ENCODE assay signal across 8 mouse cellular contexts in genomic region chr6:28931636-28932327, GRCm38 (mm10).
DNase-seq lines count a peak whose midpoint lies in the region; ATAC-seq and TF ChIP-seq lines count a peak whose summit lies in the region.

No protein-coding gene starts in this region.

- H3K4me1 ChIP-seq in liver, embryonic 11.5 days (replicated peaks; ENCODE audit: control insufficient read depth, insufficient read depth, low read length) = no peaks in the 10 kb centered on the region
- H3K4me1 ChIP-seq in embryonic facial prominence, embryonic 10.5 days = peaks cover 18% of the 10 kb centered on the region
- H3K4me1 ChIP-seq in hindbrain, postnatal 0 days (ENCODE audit: insufficient read depth, low read length) = peaks cover 5% of the 10 kb centered on the region; the same call in 1 of the 2 replicates
- H3K4me1 ChIP-seq in neural tube, embryonic 14.5 days (ENCODE audit: control insufficient read depth, insufficient read depth, low read length) = peaks cover 18% of the 10 kb centered on the region

- no peaks in the 10 kb centered on the region for H3K36me3 ChIP-seq in liver, embryonic 11.5 days (ENCODE audit: control insufficient read depth, insufficient read depth, low read length)
- no peaks in the 10 kb centered on the region for H3K36me3 ChIP-seq in embryonic facial prominence, embryonic 10.5 days (replicated peaks)
- no peaks in the 10 kb centered on the region for H3K36me3 ChIP-seq in hindbrain, postnatal 0 days (ENCODE audit: insufficient read depth, low read length)
- H3K36me3 ChIP-seq in neural tube, embryonic 14.5 days (ENCODE audit: control insufficient read depth, insufficient read depth, low read length) = no peaks in the 10 kb centered on the region

- no peak overlapping the region for H3K9ac ChIP-seq in liver, embryonic 11.5 days (ENCODE audit: low read depth, low read length)
- H3K9ac ChIP-seq in hindbrain, postnatal 0 days (replicated peaks; ENCODE audit: low read length) = no peak overlapping the region
- 0 out of 2 replicates have a peak overlapping the region, but pooled peaks have one; percentile 11 for H3K9ac ChIP-seq in neural tube, embryonic 14.5 days (replicated peaks; ENCODE audit: low read depth, low read length)

- no peaks in the 10 kb centered on the region for H3K9me3 ChIP-seq in liver, embryonic 11.5 days (ENCODE audit: control insufficient read depth, low read length)
- H3K9me3 ChIP-seq in embryonic facial prominence, embryonic 10.5 days = no peaks in the 10 kb centered on the region
- H3K9me3 ChIP-seq in hindbrain, postnatal 0 days (ENCODE audit: low read length) = no peaks in the 10 kb centered on the region
- no peaks in the 10 kb centered on the region for H3K9me3 ChIP-seq in neural tube, embryonic 14.5 days (ENCODE audit: control insufficient read depth, low read length)

- no peak overlapping the region for H3K27ac ChIP-seq in liver, embryonic 11.5 days (ENCODE audit: low read depth, low read length)
- H3K27ac ChIP-seq in embryonic facial prominence, embryonic 10.5 days (replicated peaks) = peak overlapping the region; percentile 55; the same call in 1 of the 2 replicates
- H3K27ac ChIP-seq in hindbrain, postnatal 0 days = no peak overlapping the region
- H3K27ac ChIP-seq in neural tube, embryonic 14.5 days (ENCODE audit: low read depth, low read length) = no peak overlapping the region

- H3K4me2 ChIP-seq in liver, embryonic 11.5 days = peak overlapping the region; percentile 53
- H3K4me2 ChIP-seq in hindbrain, postnatal 0 days (ENCODE audit: low read depth, low read length) = peak overlapping the region; percentile 58
- peak overlapping the region; percentile 46 for H3K4me2 ChIP-seq in neural tube, embryonic 14.5 days (ENCODE audit: low read depth, low read length)

- 0 out of 2 replicates have a peak overlapping the region, but pooled peaks have one; percentile 12 for H3K4me3 ChIP-seq in liver, embryonic 11.5 days (ENCODE audit: low read depth, low read length)
- peak overlapping the region; percentile 50 for H3K4me3 ChIP-seq in embryonic facial prominence, embryonic 10.5 days
- peak overlapping the region; percentile 28 for H3K4me3 ChIP-seq in hindbrain, postnatal 0 days (ENCODE audit: low read length)
- no peak overlapping the region for H3K4me3 ChIP-seq in neural tube, embryonic 14.5 days (ENCODE audit: low read depth, low read length)

- no peak; the same call in 1 of the 2 replicates for ATAC-seq in liver, embryonic 11.5 days (replicated peaks; ENCODE audit: low FRiP score)
- ATAC-seq in hindbrain, postnatal 0 days = peak; percentile 69
- peak; percentile 69 for ATAC-seq in neural tube, embryonic 14.5 days (ENCODE audit: low read depth)

- TF ChIP-seq CTCF in hindbrain, postnatal 0 days (IDR thresholded peaks at IDR 0.05; ENCODE audit: low read depth) = no peak

- WGBS in liver, embryonic 11.5 days = 7% methylated on average over 12 of the region's 13 CpGs
- WGBS in embryonic facial prominence, embryonic 10.5 days = 1% methylated on average over 13 of the region's 13 CpGs
- WGBS in hindbrain, postnatal 0 days = 3% methylated on average over 10 of the region's 13 CpGs
- WGBS in neural tube, embryonic 14.5 days = 1% methylated on average over 9 of the region's 13 CpGs

- H3K27me3 ChIP-seq in liver, embryonic 11.5 days (replicated peaks; ENCODE audit: control insufficient read depth, insufficient read depth, low read length) = no peaks in the 10 kb centered on the region; the same call in 1 of the 2 replicates
- H3K27me3 ChIP-seq in embryonic facial prominence, embryonic 10.5 days (replicated peaks; ENCODE audit: low read depth, poor library complexity, severe bottlenecking) = 0 out of 2 replicates have a peak, but pooled peaks cover 9% of the 10 kb centered on the region
- no peaks in the 10 kb centered on the region for H3K27me3 ChIP-seq in hindbrain, postnatal 0 days (ENCODE audit: insufficient read depth, low read length)
- H3K27me3 ChIP-seq in neural tube, embryonic 14.5 days (ENCODE audit: control insufficient read depth, insufficient read depth, low read length) = no peaks in the 10 kb centered on the region

- no peak for DNase-seq in liver, embryonic 11.5 days (ENCODE audit: low spot score)
- DNase-seq in liver = no peak
- peak; percentile 30 for DNase-seq in embryonic facial prominence, embryonic 10.5 days (ENCODE audit: low spot score)
- no peak for DNase-seq in hindbrain, postnatal 0 days (ENCODE audit: low spot score)
- DNase-seq in spleen, adult 18-20 months = no peak
- no peak for DNase-seq in left cerebral cortex, adult 18-20 months (ENCODE audit: low spot score in 2 of 2)
- DNase-seq in urinary bladder, postnatal 36 days (ENCODE audit: low spot score in 2 of 2) = no peak
